Mouse (Mus musculus): ENCODE measurements around the gene Zfp69. TPM values are rescaled to one million over a fixed set of nuclear protein-coding genes. Genes with fewer than 3 reads are reported as not detected.

Gene Zfp69
- total and polyA plus RNA-seq, 3 experiments = 2.7 to 8.1 (median 4.9) TPM

DNA sequence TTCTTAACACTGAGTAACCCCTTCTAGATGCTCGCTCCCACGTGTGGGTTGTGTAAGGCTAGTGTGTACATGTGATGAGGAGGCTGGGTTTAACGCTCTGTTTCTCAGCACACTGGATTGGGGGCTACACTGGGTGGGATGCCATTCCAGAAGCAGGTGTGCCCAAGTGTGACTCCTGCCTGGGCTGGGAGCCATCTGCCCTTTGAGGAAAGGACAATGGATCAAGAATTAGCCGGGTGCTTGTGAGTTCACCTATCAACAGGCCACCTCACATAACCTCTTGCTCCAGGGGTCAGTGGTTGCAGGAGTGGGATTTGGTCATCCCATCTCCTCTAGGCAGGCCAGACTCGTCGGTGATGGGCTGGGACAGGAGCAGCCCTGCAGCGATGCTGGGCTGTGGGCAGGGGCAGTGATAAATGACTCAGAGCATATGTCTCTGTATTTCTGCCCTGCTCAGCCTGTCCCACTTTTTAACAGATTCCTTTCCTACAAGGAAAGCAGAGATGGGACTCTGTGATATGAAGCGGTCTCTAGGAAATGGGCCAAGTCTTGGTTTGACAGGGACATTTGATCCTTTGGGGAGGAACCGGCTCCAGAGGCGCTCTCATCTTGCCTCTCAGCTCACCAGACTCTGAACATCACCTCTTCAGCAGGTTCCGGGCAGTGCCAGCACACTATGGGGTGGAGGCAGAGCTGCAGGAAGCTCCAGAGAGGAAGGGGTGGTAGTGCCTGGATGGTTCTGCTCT lies 57.7 kb downstream of the Zfp69 start:
- H3K4me1 ChIP-seq (ENCODE audit: insufficient read depth, low read depth, low read length) = peaks cover 4% of the 10 kb centered on the region; the same call in 1 of the 2 replicates
- H3K4me3 ChIP-seq (ENCODE audit: low read depth, low read length) = no peak overlapping the region
- TF ChIP-seq GATA2 (IDR thresholded peaks at IDR 0.05; ENCODE audit: borderline replicate concordance, low read depth, low read length) (no peak), CTCF (IDR thresholded peaks at IDR 0.05; ENCODE audit: low read depth, low read length) (no peak), GATA1 (IDR thresholded peaks at IDR 0.05; ENCODE audit: borderline replicate concordance, low read length) (no peak), TAL1 (conservative IDR thresholded peaks at IDR 0.05; ENCODE audit: low read depth, low read length) (no peak), POLR2AphosphoS5 (IDR thresholded peaks at IDR 0.05; ENCODE audit: insufficient replicate concordance, low read depth, low read length) (no peak)
- H3K9me3 ChIP-seq (replicated peaks) = no peaks in the 10 kb centered on the region
- no peaks in the 10 kb centered on the region for H3K36me3 ChIP-seq (replicated peaks)
- peaks cover 49% of the 10 kb centered on the region for H3K27me3 ChIP-seq (ENCODE audit: insufficient read depth, low read length)
- no peak for DNase-seq (ENCODE audit: low spot score)
- no peak for ATAC-seq (ENCODE audit: extremely low read depth, insufficient number of reproducible peaks, low FRiP score, poor library complexity, severe bottlenecking)

DNA sequence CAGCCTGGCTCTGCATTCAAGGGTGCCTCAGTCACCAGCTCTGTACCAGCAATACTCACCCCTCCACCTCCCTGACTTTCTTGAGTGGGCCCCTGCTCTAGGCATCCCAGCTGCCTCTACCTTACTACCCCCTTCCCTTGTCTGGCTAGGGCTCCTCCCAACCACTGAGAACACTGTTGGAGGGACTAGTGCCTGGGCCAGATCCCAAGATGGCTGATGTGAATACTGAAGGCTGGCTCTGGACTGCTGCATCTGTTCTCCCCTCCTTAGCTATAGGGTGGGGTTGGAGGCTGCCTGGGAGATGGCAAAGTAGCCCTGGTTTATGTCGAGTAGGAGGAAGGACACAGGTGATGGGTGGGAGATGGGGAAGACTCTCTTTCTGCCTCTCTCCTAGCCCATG lies 59.0 kb downstream of the Zfp69 start:
- no peaks in the 10 kb centered on the region for H3K36me3 ChIP-seq (replicated peaks)
- ATAC-seq (ENCODE audit: extremely low read depth, insufficient number of reproducible peaks, low FRiP score, poor library complexity, severe bottlenecking) (no peak), DNase-seq (ENCODE audit: low spot score) (no peak)
- H3K27me3 ChIP-seq (ENCODE audit: insufficient read depth, low read length) = peaks cover 48% of the 10 kb centered on the region
- TF ChIP-seq GATA2 (IDR thresholded peaks at IDR 0.05; ENCODE audit: borderline replicate concordance, low read depth, low read length) = no peak
- no peak for TF ChIP-seq CTCF (IDR thresholded peaks at IDR 0.05; ENCODE audit: low read depth, low read length)
- H3K4me3 ChIP-seq (ENCODE audit: low read depth, low read length) = no peak overlapping the region
- H3K9me3 ChIP-seq (replicated peaks) = no peaks in the 10 kb centered on the region
- H3K4me1 ChIP-seq (ENCODE audit: insufficient read depth, low read depth, low read length) = peaks cover 4% of the 10 kb centered on the region; the same call in 1 of the 2 replicates

DNA sequence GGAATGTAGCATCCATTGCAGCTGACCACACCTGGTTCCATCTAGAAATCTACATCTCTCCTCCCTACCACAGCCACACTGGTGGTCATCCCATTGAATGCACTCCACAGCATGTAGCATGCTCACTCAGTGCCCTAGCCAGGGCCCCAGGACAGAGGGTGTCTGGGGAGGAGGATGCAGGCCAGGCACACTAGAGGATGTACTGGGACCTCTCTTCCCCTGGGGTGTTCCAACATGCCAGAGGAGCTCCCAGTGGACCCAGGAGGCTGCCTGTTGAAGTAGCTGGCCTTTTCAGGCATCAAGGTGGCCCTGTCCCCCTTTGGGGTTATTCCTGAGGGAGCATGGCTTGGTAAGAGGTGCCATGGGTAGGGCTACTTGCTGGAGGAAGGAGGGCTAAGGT lies 59.5 kb downstream of the Zfp69 start:
- H3K4me1 ChIP-seq (ENCODE audit: insufficient read depth, low read depth, low read length) = peaks cover 4% of the 10 kb centered on the region; the same call in 1 of the 2 replicates
- no peak for ATAC-seq (ENCODE audit: extremely low read depth, insufficient number of reproducible peaks, low FRiP score, poor library complexity, severe bottlenecking)
- peaks cover 48% of the 10 kb centered on the region for H3K27me3 ChIP-seq (ENCODE audit: insufficient read depth, low read length)
- no peaks in the 10 kb centered on the region for H3K9me3 ChIP-seq (replicated peaks)
- no peak for TF ChIP-seq TAL1 (conservative IDR thresholded peaks at IDR 0.05; ENCODE audit: low read depth, low read length)
- no peak for TF ChIP-seq GATA2 (IDR thresholded peaks at IDR 0.05; ENCODE audit: borderline replicate concordance, low read depth, low read length)
- TF ChIP-seq CTCF (IDR thresholded peaks at IDR 0.05; ENCODE audit: low read depth, low read length) = no peak
- TF ChIP-seq GATA1 (IDR thresholded peaks at IDR 0.05; ENCODE audit: borderline replicate concordance, low read length) = no peak
- no peak for TF ChIP-seq POLR2AphosphoS5 (IDR thresholded peaks at IDR 0.05; ENCODE audit: insufficient replicate concordance, low read depth, low read length)
- no peaks in the 10 kb centered on the region for H3K36me3 ChIP-seq (replicated peaks)
- no peak for DNase-seq (ENCODE audit: low spot score)
- no peak overlapping the region for H3K4me3 ChIP-seq (ENCODE audit: low read depth, low read length)

DNA sequence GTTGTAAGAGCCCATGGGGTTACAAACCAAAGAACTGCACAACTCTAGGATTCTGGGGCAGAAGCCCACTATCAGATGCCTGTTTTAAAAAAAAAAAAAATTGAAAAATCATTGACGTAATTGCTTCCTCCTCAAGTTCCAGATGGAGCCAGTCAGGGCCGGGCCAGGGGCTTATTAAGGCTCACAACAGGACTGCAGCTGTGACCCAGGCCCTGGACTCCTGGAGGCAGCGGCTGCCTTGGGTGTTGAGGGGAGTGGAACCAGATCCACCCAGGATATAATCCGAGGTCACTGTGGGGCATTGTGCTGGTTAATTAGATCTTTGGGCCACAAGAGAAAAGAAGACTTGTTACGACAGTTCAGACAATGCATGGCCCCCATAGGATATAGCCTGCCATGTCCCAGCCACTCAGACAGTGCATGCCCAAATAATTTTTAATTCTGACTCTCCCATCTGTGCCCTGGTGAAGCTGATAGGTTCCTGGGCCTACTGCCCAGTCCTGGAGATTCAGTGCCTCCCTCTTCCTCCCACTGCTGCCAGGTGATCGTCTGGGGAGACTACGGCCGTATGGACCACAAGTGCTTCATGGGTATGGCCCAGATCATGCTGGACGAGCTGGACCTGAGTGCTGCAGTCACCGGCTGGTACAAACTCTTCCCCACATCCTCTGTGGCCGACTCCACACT lies 60.6 kb downstream of the Zfp69 start:
- ATAC-seq (ENCODE audit: extremely low read depth, insufficient number of reproducible peaks, low FRiP score, poor library complexity, severe bottlenecking) = no peak
- DNase-seq (ENCODE audit: low spot score) = no peak
- no peak for TF ChIP-seq CTCF (IDR thresholded peaks at IDR 0.05; ENCODE audit: low read depth, low read length)
- no peak for TF ChIP-seq GATA1 (IDR thresholded peaks at IDR 0.05; ENCODE audit: borderline replicate concordance, low read length)
- no peak for TF ChIP-seq GATA2 (IDR thresholded peaks at IDR 0.05; ENCODE audit: borderline replicate concordance, low read depth, low read length)
- no peak for TF ChIP-seq POLR2AphosphoS5 (IDR thresholded peaks at IDR 0.05; ENCODE audit: insufficient replicate concordance, low read depth, low read length)
- no peak for TF ChIP-seq TAL1 (conservative IDR thresholded peaks at IDR 0.05; ENCODE audit: low read depth, low read length)
- Histone ChIP-seq H3K36me3 (replicated peaks) (no peaks in the 10 kb centered on the region), H3K4me1 (ENCODE audit: insufficient read depth, low read depth, low read length) (peaks cover 4% of the 10 kb centered on the region; the same call in 1 of the 2 replicates), H3K27me3 (ENCODE audit: insufficient read depth, low read length) (peaks cover 48% of the 10 kb centered on the region), H3K4me3 (ENCODE audit: low read depth, low read length) (no peak overlapping the region), H3K9me3 (replicated peaks) (no peaks in the 10 kb centered on the region)

DNA sequence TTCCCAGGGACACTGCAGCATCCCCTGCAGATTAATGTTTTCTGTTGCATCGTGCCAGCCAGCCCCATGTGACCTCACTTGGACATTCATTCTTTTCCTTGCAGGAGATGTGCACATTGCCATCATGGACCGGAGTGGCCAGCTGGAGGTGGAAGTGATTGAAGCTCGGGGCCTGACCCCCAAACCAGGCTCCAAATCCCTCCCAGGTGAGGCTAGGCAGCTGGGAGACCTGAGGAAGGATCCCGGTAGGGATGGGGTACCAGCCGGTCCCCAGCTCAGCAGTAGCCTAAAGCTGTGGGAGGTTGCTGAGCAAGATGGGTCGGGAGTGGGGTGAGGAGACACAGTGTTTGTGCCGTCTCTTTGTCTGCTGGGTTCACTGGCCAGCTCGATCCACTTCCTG lies 62.6 kb downstream of the Zfp69 start:
- Histone ChIP-seq H3K9me3 (replicated peaks) (no peaks in the 10 kb centered on the region), H3K4me3 (ENCODE audit: low read depth, low read length) (no peak overlapping the region), H3K36me3 (replicated peaks) (no peaks in the 10 kb centered on the region), H3K4me1 (ENCODE audit: insufficient read depth, low read depth, low read length) (peaks cover 4% of the 10 kb centered on the region; the same call in 1 of the 2 replicates), H3K27me3 (ENCODE audit: insufficient read depth, low read length) (peaks cover 47% of the 10 kb centered on the region)
- DNase-seq (ENCODE audit: low spot score) (no peak), ATAC-seq (ENCODE audit: extremely low read depth, insufficient number of reproducible peaks, low FRiP score, poor library complexity, severe bottlenecking) (no peak)
- no peak for TF ChIP-seq TAL1 (conservative IDR thresholded peaks at IDR 0.05; ENCODE audit: low read depth, low read length)

DNA sequence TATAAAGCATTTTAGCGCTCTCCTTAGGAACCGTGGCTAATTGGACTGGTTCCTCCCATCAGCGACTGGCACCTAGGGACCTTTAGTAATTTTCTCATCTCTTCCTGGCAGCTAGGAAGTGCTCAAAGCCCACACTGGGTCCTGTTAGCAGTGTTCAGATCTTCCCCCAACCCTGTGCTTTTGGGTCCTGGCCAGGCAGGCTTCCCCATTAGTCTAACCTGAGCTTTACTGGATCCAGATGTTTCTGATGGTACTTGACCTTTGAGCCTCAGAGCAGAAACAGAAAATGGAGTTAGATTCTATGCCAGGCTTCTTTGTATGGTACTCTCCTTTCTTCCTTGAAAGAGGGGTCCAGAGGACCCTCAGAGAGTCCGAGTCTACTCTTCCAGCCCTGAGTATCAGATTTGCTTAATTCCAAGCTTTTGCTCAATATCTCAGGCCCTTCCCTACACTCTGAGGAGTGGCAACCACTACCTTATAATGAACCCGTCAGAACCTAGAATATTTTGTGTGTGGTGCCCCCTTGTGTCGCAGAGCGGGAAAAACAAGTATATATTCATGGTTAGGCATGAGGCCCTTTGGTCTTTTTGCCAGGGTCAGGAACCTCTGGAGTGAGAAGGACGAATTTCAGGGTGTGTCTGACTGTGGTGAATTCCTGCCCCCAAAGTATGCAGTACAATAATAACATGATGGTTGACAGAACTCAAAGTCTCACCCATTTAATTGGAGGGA lies 64.0 kb downstream of the Zfp69 start:
- H3K27me3 ChIP-seq (ENCODE audit: insufficient read depth, low read length) = peaks cover 39% of the 10 kb centered on the region
- H3K4me1 ChIP-seq (ENCODE audit: insufficient read depth, low read depth, low read length) = peaks cover 4% of the 10 kb centered on the region; the same call in 1 of the 2 replicates
- H3K4me3 ChIP-seq (ENCODE audit: low read depth, low read length) = no peak overlapping the region
- no peaks in the 10 kb centered on the region for H3K9me3 ChIP-seq (replicated peaks)
- TF ChIP-seq CTCF (IDR thresholded peaks at IDR 0.05; ENCODE audit: low read depth, low read length) (no peak), TAL1 (conservative IDR thresholded peaks at IDR 0.05; ENCODE audit: low read depth, low read length) (no peak), GATA2 (IDR thresholded peaks at IDR 0.05; ENCODE audit: borderline replicate concordance, low read depth, low read length) (no peak), POLR2AphosphoS5 (IDR thresholded peaks at IDR 0.05; ENCODE audit: insufficient replicate concordance, low read depth, low read length) (no peak), GATA1 (IDR thresholded peaks at IDR 0.05; ENCODE audit: borderline replicate concordance, low read length) (no peak)
- H3K36me3 ChIP-seq (replicated peaks) = no peaks in the 10 kb centered on the region
- no peak; the same call in 1 of the 2 replicates for ATAC-seq (ENCODE audit: extremely low read depth, insufficient number of reproducible peaks, low FRiP score, poor library complexity, severe bottlenecking)
- DNase-seq (ENCODE audit: low spot score) = peak; percentile 27
